Mouse (Mus musculus): ENCODE measurements at regions not wholly inside any gene's neighbourhood (a gene's known extent, or its start where the extent isn't known, plus 50 kb on each side); places are given as distances from the start of the nearest gene placed in this dataset.
A peak's percentile ranks its signal among the peaks of the same experiment; 100 is the strongest.

- Histone ChIP-seq H3K4me1 (no peaks in the 10 kb centered on the region), H3K36me3 (no peaks in the 10 kb centered on the region), H3K4me3 (no peak overlapping the region), H3K27ac (no peak overlapping the region), H3K9me3 (no peaks in the 10 kb centered on the region), H3K4me2 (replicated peaks) (no peak overlapping the region), H3K9ac (no peak overlapping the region), H3K27me3 (replicated peaks) (no peaks in the 10 kb centered on the region)
- 87% methylated on average over 5 of the region's 5 CpGs for whole genome bisulfite sequencing
- no peak for ATAC-seq (ENCODE audit: low FRiP score, low read depth)
Measured at GRCm38 (mm10) chr11:6966968-6967367, 96.3 kb upstream of the Adcy1 start.

- Histone ChIP-seq H3K36me3 (no peaks in the 10 kb centered on the region), H3K27ac (no peak overlapping the region), H3K4me1 (no peaks in the 10 kb centered on the region), H3K4me2 (replicated peaks) (no peak overlapping the region), H3K9me3 (no peaks in the 10 kb centered on the region), H3K4me3 (no peak overlapping the region), H3K9ac (no peak overlapping the region), H3K27me3 (replicated peaks) (no peaks in the 10 kb centered on the region)
- ATAC-seq (ENCODE audit: low FRiP score, low read depth) = no peak
- WGBS = 60% methylated on average over 2 of the region's 2 CpGs
Measured at GRCm38 (mm10) chr11:6964524-6964923, 98.8 kb upstream of the Adcy1 start.

GRCm38 (mm10) chr11:6963600-6963999, 99.7 kb upstream of the Adcy1 start:
- no peak for ATAC-seq (ENCODE audit: low FRiP score, low read depth)
- Histone ChIP-seq H3K4me3 (no peak overlapping the region), H3K4me1 (no peaks in the 10 kb centered on the region), H3K27ac (no peak overlapping the region), H3K4me2 (replicated peaks) (no peak overlapping the region), H3K36me3 (no peaks in the 10 kb centered on the region), H3K27me3 (replicated peaks) (no peaks in the 10 kb centered on the region), H3K9ac (no peak overlapping the region), H3K9me3 (no peaks in the 10 kb centered on the region)
- 88% methylated on average over 3 of the region's 3 CpGs for WGBS

- Histone ChIP-seq H3K27me3 (replicated peaks) (no peaks in the 10 kb centered on the region), H3K27ac (no peak overlapping the region), H3K36me3 (no peaks in the 10 kb centered on the region), H3K9ac (no peak overlapping the region), H3K4me2 (replicated peaks) (no peak overlapping the region), H3K4me1 (no peaks in the 10 kb centered on the region), H3K9me3 (no peaks in the 10 kb centered on the region), H3K4me3 (no peak overlapping the region)
- 91% methylated on average over 1 of the region's 1 CpGs for WGBS
- no peak for ATAC-seq (ENCODE audit: low FRiP score, low read depth)
Measured at GRCm38 (mm10) chr11:6962786-6963575, 100.3 kb upstream of the Adcy1 start.

- no peaks in the 10 kb centered on the region for H3K36me3 ChIP-seq
- no peaks in the 10 kb centered on the region for H3K9me3 ChIP-seq
- H3K9ac ChIP-seq = no peak overlapping the region
- H3K27ac ChIP-seq = no peak overlapping the region
- H3K27me3 ChIP-seq (replicated peaks) = no peaks in the 10 kb centered on the region
- 0 out of 2 replicates have a peak, but pooled peaks have one; percentile 33 for ATAC-seq (ENCODE audit: low FRiP score, low read depth)
- H3K4me1 ChIP-seq = no peaks in the 10 kb centered on the region
- H3K4me2 ChIP-seq (replicated peaks) = no peak overlapping the region
- no peak overlapping the region for H3K4me3 ChIP-seq
Measured at GRCm38 (mm10) chr11:6962322-6962721, 101.0 kb upstream of the Adcy1 start.

- Histone ChIP-seq H3K27ac (no peak overlapping the region), H3K27me3 (replicated peaks) (no peaks in the 10 kb centered on the region), H3K4me1 (no peaks in the 10 kb centered on the region), H3K9ac (no peak overlapping the region), H3K9me3 (no peaks in the 10 kb centered on the region), H3K4me3 (no peak overlapping the region), H3K4me2 (replicated peaks) (no peak overlapping the region), H3K36me3 (no peaks in the 10 kb centered on the region)
- ATAC-seq (ENCODE audit: low FRiP score, low read depth) = no peak
- 74% methylated on average over 1 of the region's 1 CpGs for WGBS
Measured at GRCm38 (mm10) chr11:6952787-6953186, 110.5 kb upstream of the Adcy1 start.

- Histone ChIP-seq H3K27me3 (replicated peaks) (no peaks in the 10 kb centered on the region), H3K36me3 (no peaks in the 10 kb centered on the region), H3K9ac (no peak overlapping the region), H3K4me2 (replicated peaks) (no peak overlapping the region), H3K27ac (no peak overlapping the region), H3K4me3 (no peak overlapping the region), H3K4me1 (no peaks in the 10 kb centered on the region), H3K9me3 (no peaks in the 10 kb centered on the region)
- ATAC-seq (ENCODE audit: low FRiP score, low read depth) = no peak
Measured at GRCm38 (mm10) chr11:6951361-6951760, 111.9 kb upstream of the Adcy1 start.

GRCm38 (mm10) chr11:6949051-6949450, 111.6 kb upstream of the Gm11983 start:
- Histone ChIP-seq H3K27ac (no peak overlapping the region), H3K36me3 (no peaks in the 10 kb centered on the region), H3K4me1 (no peaks in the 10 kb centered on the region), H3K4me3 (no peak overlapping the region), H3K9me3 (no peaks in the 10 kb centered on the region), H3K9ac (no peak overlapping the region), H3K4me2 (replicated peaks) (no peak overlapping the region), H3K27me3 (replicated peaks) (no peaks in the 10 kb centered on the region)
- WGBS = 73% methylated on average over 2 of the region's 2 CpGs
- ATAC-seq (ENCODE audit: low FRiP score, low read depth) = no peak

- Histone ChIP-seq H3K4me3 (no peak overlapping the region), H3K9me3 (no peaks in the 10 kb centered on the region), H3K4me1 (no peaks in the 10 kb centered on the region), H3K9ac (no peak overlapping the region), H3K4me2 (replicated peaks) (no peak overlapping the region), H3K27me3 (replicated peaks) (no peaks in the 10 kb centered on the region), H3K36me3 (no peaks in the 10 kb centered on the region), H3K27ac (no peak overlapping the region)
- 98% methylated on average over 1 of the region's 1 CpGs for WGBS
- ATAC-seq (ENCODE audit: low FRiP score, low read depth) = no peak
Measured at GRCm38 (mm10) chr11:6934157-6934556, 96.7 kb upstream of the Gm11983 start.

GRCm38 (mm10) chr11:6926036-6926435, 88.6 kb upstream of the Gm11983 start:
- WGBS = 28% methylated on average over 8 of the region's 8 CpGs
- no peaks in the 10 kb centered on the region for H3K27me3 ChIP-seq (replicated peaks)

GRCm38 (mm10) chr11:6924476-6924875, 87.0 kb upstream of the Gm11983 start:
- Histone ChIP-seq H3K36me3 (no peaks in the 10 kb centered on the region), H3K27ac (no peak overlapping the region)
- ATAC-seq (ENCODE audit: low FRiP score, low read depth) = no peak

More at GRCm38 (mm10) chr11:6926036-6926435, 88.6 kb upstream of the Gm11983 start:
- no peak overlapping the region for H3K4me2 ChIP-seq (replicated peaks)
- no peak overlapping the region for H3K9ac ChIP-seq
- H3K4me3 ChIP-seq = no peak overlapping the region
- H3K4me1 ChIP-seq = peaks cover 7% of the 10 kb centered on the region; the same call in 1 of the 2 replicates
- no peaks in the 10 kb centered on the region for H3K36me3 ChIP-seq
- no peaks in the 10 kb centered on the region for H3K9me3 ChIP-seq
- no peak overlapping the region for H3K27ac ChIP-seq
- peak; percentile 76 for ATAC-seq (ENCODE audit: low FRiP score, low read depth)

GRCm38 (mm10) chr11:6923917-6924316, 86.5 kb upstream of the Gm11983 start:
- no peak for ATAC-seq (ENCODE audit: low FRiP score, low read depth)
- WGBS = 17% methylated on average over 6 of the region's 6 CpGs
- 0 out of 2 replicates have a peak overlapping the region, but pooled peaks have one; percentile 2 for H3K4me2 ChIP-seq (replicated peaks)
- no peak overlapping the region for H3K27ac ChIP-seq
- no peaks in the 10 kb centered on the region for H3K36me3 ChIP-seq
- no peak overlapping the region for H3K9ac ChIP-seq
- no peak overlapping the region for H3K4me3 ChIP-seq
- no peaks in the 10 kb centered on the region for H3K27me3 ChIP-seq (replicated peaks)
- H3K4me1 ChIP-seq = peaks cover 7% of the 10 kb centered on the region; the same call in 1 of the 2 replicates
- H3K9me3 ChIP-seq = no peaks in the 10 kb centered on the region

More at GRCm38 (mm10) chr11:6924476-6924875, 87.0 kb upstream of the Gm11983 start:
- no peaks in the 10 kb centered on the region for H3K27me3 ChIP-seq (replicated peaks)
- WGBS = 33% methylated on average over 6 of the region's 6 CpGs
- H3K4me2 ChIP-seq (replicated peaks) = no peak overlapping the region
- H3K4me1 ChIP-seq = peaks cover 7% of the 10 kb centered on the region; the same call in 1 of the 2 replicates
- no peak overlapping the region for H3K9ac ChIP-seq
- no peak overlapping the region for H3K4me3 ChIP-seq
- H3K9me3 ChIP-seq = no peaks in the 10 kb centered on the region

- H3K27ac ChIP-seq = no peak overlapping the region
- 94% methylated on average over 1 of the region's 1 CpGs for WGBS
- no peak overlapping the region for H3K4me2 ChIP-seq (replicated peaks)
- ATAC-seq (ENCODE audit: low FRiP score, low read depth) = no peak
- no peaks in the 10 kb centered on the region for H3K4me1 ChIP-seq
- no peaks in the 10 kb centered on the region for H3K36me3 ChIP-seq
- H3K27me3 ChIP-seq (replicated peaks) = no peaks in the 10 kb centered on the region
- H3K9ac ChIP-seq = no peak overlapping the region
- peaks cover 3% of the 10 kb centered on the region for H3K9me3 ChIP-seq
- H3K4me3 ChIP-seq = no peak overlapping the region
Measured at GRCm38 (mm10) chr11:6918546-6918945, 81.1 kb upstream of the Gm11983 start.

Data from neural tube, embryonic 12.5 days (tissue).